Mouse (Mus musculus) layer of hippocampus, postnatal 36 days (tissue): ENCODE data around the gene Hoxd4. TPM values are rescaled to one million over a fixed set of nuclear protein-coding genes. Genes with fewer than 3 reads are reported as not detected.

ENCODE experiments used
- DNase-seq, 2 experiments: peaks; one replicate each; pipeline ENCODE4 v3.0.0; 2022
- total RNA-seq, 2 experiments: library from RNA; stranded (reverse); gene quantifications; 2 replicates each; pipeline ENCODE4 v1.2.3; 2021

Gene Hoxd4
- total RNA-seq, 2 experiments from 2014 or later, result not detected

GRCm38 (mm10) chr2:74679596-74679971 is 32.1 kb upstream of the Hoxd4 start:
- DNase-seq, result no peak

GRCm38 (mm10) chr2:74679980-74680379 is 31.7 kb upstream of the Hoxd4 start:
- no peak for DNase-seq

GRCm38 (mm10) chr2:74680561-74681398 is 30.9 kb upstream of the Hoxd4 start:
- DNase-seq, result no peak

GRCm38 (mm10) chr2:74681594-74682531 is 29.9 kb upstream of the Hoxd4 start:
- DNase-seq, result no peak

GRCm38 (mm10) chr2:74682796-74683195 is 28.9 kb upstream of the Hoxd4 start:
- no peak for DNase-seq

- no peak for DNase-seq
Observed at GRCm38 (mm10) chr2:74683471-74683951, 28.2 kb upstream of the Hoxd4 start.

- DNase-seq, result no peak
Observed at GRCm38 (mm10) chr2:74684106-74684505, 27.6 kb upstream of the Hoxd4 start.

- no peak for DNase-seq
Observed at GRCm38 (mm10) chr2:74685059-74685603, 26.6 kb upstream of the Hoxd4 start.

GRCm38 (mm10) chr2:74686301-74686987 is 25.3 kb upstream of the Hoxd4 start:
- no peak for DNase-seq

GRCm38 (mm10) chr2:74686988-74687697 is 24.6 kb upstream of the Hoxd4 start:
- no peak for DNase-seq

- DNase-seq, result no peak
Observed at GRCm38 (mm10) chr2:74687698-74688555, 23.8 kb upstream of the Hoxd4 start.

GRCm38 (mm10) chr2:74688795-74689573 is 22.7 kb upstream of the Hoxd4 start:
- DNase-seq, result no peak

GRCm38 (mm10) chr2:74689574-74690337 is 22.0 kb upstream of the Hoxd4 start:
- DNase-seq, result no peak

- no peak for DNase-seq
Observed at GRCm38 (mm10) chr2:74690338-74690716, 21.4 kb upstream of the Hoxd4 start.

- DNase-seq, result no peak
Observed at GRCm38 (mm10) chr2:74691022-74691951, 20.4 kb upstream of the Hoxd4 start, which contains the start of gene Hoxd10. Hoxd10 (plus strand) TSS chr2:74691924.

GRCm38 (mm10) chr2:74691995-74692807 is 19.5 kb upstream of the Hoxd4 start:
- DNase-seq, result no peak
